Mouse (Mus musculus): ENCODE data around the gene Prr29. TPM values are rescaled to one million over a fixed set of nuclear protein-coding genes. Genes with fewer than 3 reads are reported as not detected.
A peak's percentile ranks its signal among the peaks of the same experiment; 100 is the strongest.
"Not testable (repeated sequence)": the region's sequence is repeated elsewhere in the genome, so short reads cannot be mapped to it uniquely, and the experiment has no call there.

Gene Prr29
- total and polyA plus RNA-seq, 2 experiments from 2014 or later, result not detected

DNA sequence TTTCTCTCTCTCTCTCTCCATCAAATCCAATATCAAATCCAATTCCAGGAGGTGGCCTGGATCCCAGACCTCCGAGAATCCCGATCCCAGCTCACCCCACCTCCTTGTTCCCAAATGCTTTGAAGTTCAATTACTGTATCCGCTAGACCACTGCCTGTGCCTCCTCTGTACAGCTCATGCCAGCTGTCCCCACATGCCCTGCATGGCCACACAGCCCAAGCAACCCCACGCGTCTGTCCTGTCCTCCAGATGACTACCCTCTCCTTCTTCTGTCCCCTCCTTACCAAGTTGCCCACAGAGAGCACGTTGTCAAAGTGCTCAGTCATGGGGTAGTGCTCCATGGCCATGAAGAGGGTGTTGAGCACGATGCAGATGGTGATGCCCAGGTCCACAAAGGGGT lies 26.4 kb upstream of the Prr29 start:
- Histone ChIP-seq H3K4me1 (ENCODE audit: insufficient read depth, low read length) (no peaks in the 10 kb centered on the region), H3K36me3 (ENCODE audit: insufficient read depth, low read length) (no peaks in the 10 kb centered on the region), H3K9ac (replicated peaks; ENCODE audit: low read length) (no peak overlapping the region), H3K27ac (no peak overlapping the region), H3K9me3 (ENCODE audit: low read length) (no peaks in the 10 kb centered on the region), H3K27me3 (ENCODE audit: insufficient read depth, low read length) (no peaks in the 10 kb centered on the region), H3K4me3 (ENCODE audit: low read length) (no peak overlapping the region), H3K4me2 (ENCODE audit: low read depth, low read length) (no peak overlapping the region)
- ATAC-seq, result no peak
- no peak for DNase-seq (ENCODE audit: low spot score)
- TF ChIP-seq CTCF (IDR thresholded peaks at IDR 0.05; ENCODE audit: low read depth), result no peak
- WGBS, result 81% methylated on average over 7 of the region's 7 CpGs

GRCm38 (mm10) chr11:106339323-106339722 lies 25.9 kb upstream of the Prr29 start:
- ATAC-seq; H3K9me3 ChIP-seq (ENCODE audit: low read length); H3K27ac ChIP-seq; H3K4me2 ChIP-seq (ENCODE audit: low read depth, low read length); H3K4me3 ChIP-seq (ENCODE audit: low read length); DNase-seq (ENCODE audit: low spot score); H3K4me1 ChIP-seq (ENCODE audit: insufficient read depth, low read length); H3K9ac ChIP-seq (replicated peaks; ENCODE audit: low read length); H3K36me3 ChIP-seq (ENCODE audit: insufficient read depth, low read length); H3K27me3 ChIP-seq (ENCODE audit: insufficient read depth, low read length): not testable (repeated sequence)
- 76% methylated on average over 4 of the region's 4 CpGs for WGBS

GRCm38 (mm10) chr11:106340990-106341520 lies 24.2 kb upstream of the Prr29 start:
- Histone ChIP-seq H3K36me3 (ENCODE audit: insufficient read depth, low read length) (no peaks in the 10 kb centered on the region), H3K9ac (replicated peaks; ENCODE audit: low read length) (no peak overlapping the region), H3K4me3 (ENCODE audit: low read length) (no peak overlapping the region), H3K27ac (no peak overlapping the region), H3K4me2 (ENCODE audit: low read depth, low read length) (no peak overlapping the region), H3K27me3 (ENCODE audit: insufficient read depth, low read length) (no peaks in the 10 kb centered on the region), H3K9me3 (ENCODE audit: low read length) (no peaks in the 10 kb centered on the region), H3K4me1 (ENCODE audit: insufficient read depth, low read length) (no peaks in the 10 kb centered on the region)
- ATAC-seq (no peak), DNase-seq (ENCODE audit: low spot score) (no peak)
- TF ChIP-seq CTCF (IDR thresholded peaks at IDR 0.05; ENCODE audit: low read depth), result no peak
- 81% methylated on average over 9 of the region's 9 CpGs for WGBS

DNA sequence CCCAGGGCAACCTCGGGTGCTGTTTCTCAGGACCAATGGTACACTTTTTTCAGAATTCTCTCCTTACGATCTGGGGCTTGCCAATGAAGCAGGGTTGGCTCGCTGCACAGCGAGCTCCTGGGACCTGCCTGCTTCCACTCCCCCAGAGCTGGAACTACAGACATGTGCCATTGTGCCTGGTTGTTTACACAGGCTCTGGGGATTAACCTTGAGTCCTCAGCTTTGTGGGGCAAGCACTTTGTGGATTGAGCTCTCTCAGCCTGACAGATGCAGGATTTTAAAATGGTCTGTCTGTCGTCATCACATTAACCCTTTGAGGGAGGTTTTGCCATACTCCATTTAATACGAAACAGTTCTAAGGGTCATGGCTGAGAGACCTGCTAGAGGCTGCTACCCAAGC lies 20.4 kb upstream of the Prr29 start:
- no peaks in the 10 kb centered on the region for H3K4me1 ChIP-seq (ENCODE audit: insufficient read depth, low read length)
- 50% methylated on average over 6 of the region's 6 CpGs for WGBS
- no peak for DNase-seq (ENCODE audit: low spot score)

DNA sequence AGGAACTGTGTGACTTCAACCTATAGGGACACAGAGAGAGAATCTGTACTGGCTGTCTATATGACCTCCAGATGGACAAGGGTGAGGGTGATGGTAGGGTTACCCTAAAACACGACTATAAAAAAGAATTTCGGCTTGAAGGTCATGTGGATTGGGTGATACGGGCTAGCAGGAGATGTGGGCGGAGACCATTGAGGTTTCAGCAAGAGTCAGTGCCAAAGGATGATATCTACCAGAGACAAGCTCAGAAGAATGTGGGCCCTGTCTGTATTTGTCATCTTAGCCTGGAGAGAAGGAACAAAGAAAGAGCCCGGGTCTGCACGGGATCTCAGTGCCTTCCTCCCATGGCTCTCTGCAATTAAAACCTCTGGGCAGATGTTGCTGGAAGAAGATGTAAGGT lies 15.5 kb upstream of the Prr29 start:
- no peaks in the 10 kb centered on the region for H3K36me3 ChIP-seq (ENCODE audit: insufficient read depth, low read length)
- H3K9me3 ChIP-seq (ENCODE audit: low read length), result no peaks in the 10 kb centered on the region
- no peaks in the 10 kb centered on the region for H3K27me3 ChIP-seq (ENCODE audit: insufficient read depth, low read length)
- no peak for DNase-seq (ENCODE audit: low spot score)
- no peak overlapping the region for H3K4me2 ChIP-seq (ENCODE audit: low read depth, low read length)
- H3K9ac ChIP-seq (replicated peaks; ENCODE audit: low read length), result no peak overlapping the region
- WGBS, result 84% methylated on average over 6 of the region's 6 CpGs
- TF ChIP-seq CTCF (IDR thresholded peaks at IDR 0.05; ENCODE audit: low read depth), result no peak
- no peak overlapping the region for H3K27ac ChIP-seq
- no peaks in the 10 kb centered on the region for H3K4me1 ChIP-seq (ENCODE audit: insufficient read depth, low read length)
- no peak for ATAC-seq
- H3K4me3 ChIP-seq (ENCODE audit: low read length), result no peak overlapping the region

More for the DNA sequence above, 20.4 kb upstream of the Prr29 start:
- Histone ChIP-seq H3K4me3 (ENCODE audit: low read length) (no peak overlapping the region), H3K9me3 (ENCODE audit: low read length) (no peaks in the 10 kb centered on the region), H3K27ac (no peak overlapping the region), H3K4me2 (ENCODE audit: low read depth, low read length) (no peak overlapping the region), H3K36me3 (ENCODE audit: insufficient read depth, low read length) (no peaks in the 10 kb centered on the region), H3K27me3 (ENCODE audit: insufficient read depth, low read length) (no peaks in the 10 kb centered on the region), H3K9ac (replicated peaks; ENCODE audit: low read length) (no peak overlapping the region)
- TF ChIP-seq CTCF (IDR thresholded peaks at IDR 0.05; ENCODE audit: low read depth), result no peak
- ATAC-seq, result peak; percentile 35; the same call in 1 of the 2 replicates

GRCm38 (mm10) chr11:106350853-106351252 lies 14.4 kb upstream of the Prr29 start:
- Histone ChIP-seq H3K4me2 (ENCODE audit: low read depth, low read length) (no peak overlapping the region), H3K27ac (no peak overlapping the region), H3K9me3 (ENCODE audit: low read length) (no peaks in the 10 kb centered on the region), H3K36me3 (ENCODE audit: insufficient read depth, low read length) (no peaks in the 10 kb centered on the region), H3K27me3 (ENCODE audit: insufficient read depth, low read length) (no peaks in the 10 kb centered on the region), H3K4me1 (ENCODE audit: insufficient read depth, low read length) (no peaks in the 10 kb centered on the region), H3K4me3 (ENCODE audit: low read length) (no peak overlapping the region), H3K9ac (replicated peaks; ENCODE audit: low read length) (no peak overlapping the region)
- 49% methylated on average over 5 of the region's 5 CpGs for WGBS
- no peak for DNase-seq (ENCODE audit: low spot score)
- TF ChIP-seq CTCF (IDR thresholded peaks at IDR 0.05; ENCODE audit: low read depth), result no peak
- ATAC-seq, result peak; percentile 29; the same call in 1 of the 2 replicates

DNA sequence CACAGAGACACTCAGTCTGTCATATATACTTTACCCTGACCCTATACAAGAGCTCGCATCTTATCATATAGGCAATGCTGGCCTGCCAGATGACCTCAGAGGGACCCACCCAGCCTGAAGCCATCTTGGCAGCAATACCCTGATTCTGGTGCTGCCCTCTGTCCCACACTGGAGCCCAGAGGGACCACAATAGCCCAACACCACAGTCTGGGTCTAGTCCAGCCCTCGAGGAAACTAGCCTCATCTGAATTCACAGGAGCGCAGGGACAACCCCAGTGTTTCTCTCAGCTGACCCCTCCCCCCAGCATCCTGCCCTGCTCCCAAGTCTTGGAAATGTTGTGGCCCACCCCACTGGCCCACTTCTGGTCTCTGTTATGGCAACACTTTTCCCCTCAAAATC lies 14.0 kb upstream of the Prr29 start:
- H3K9me3 ChIP-seq (ENCODE audit: low read length), result no peaks in the 10 kb centered on the region
- no peak overlapping the region for H3K4me3 ChIP-seq (ENCODE audit: low read length)
- no peaks in the 10 kb centered on the region for H3K4me1 ChIP-seq (ENCODE audit: insufficient read depth, low read length)
- H3K9ac ChIP-seq (replicated peaks; ENCODE audit: low read length), result no peak overlapping the region
- no peaks in the 10 kb centered on the region for H3K36me3 ChIP-seq (ENCODE audit: insufficient read depth, low read length)
- no peaks in the 10 kb centered on the region for H3K27me3 ChIP-seq (ENCODE audit: insufficient read depth, low read length)
- H3K27ac ChIP-seq, result no peak overlapping the region
- ATAC-seq (peak; percentile 73; the same call in 1 of the 2 replicates), DNase-seq (ENCODE audit: low spot score) (peak; percentile 14)
- TF ChIP-seq CTCF (IDR thresholded peaks at IDR 0.05; ENCODE audit: low read depth), result no peak
- 65% methylated on average over 3 of the region's 3 CpGs for WGBS
- no peak overlapping the region for H3K4me2 ChIP-seq (ENCODE audit: low read depth, low read length)

Measured in hindbrain, postnatal 0 days (tissue).